Mouse (Mus musculus) olfactory bulb, adult 2 months (tissue): ENCODE data around the gene Clpb.

ENCODE experiments used
- CTCF ChIP-seq: fragments of 200-500 bp; IDR thresholded peaks from 2 replicates; pipeline ENCODE4 v1.5.1; 2012; ENCODE audit warnings: low read depth, mild to moderate bottlenecking, low read length, moderate library complexity; ENCODE audit not compliant: insufficient read depth
- POLR2A ChIP-seq: fragments of 200-500 bp; IDR thresholded peaks from 2 replicates; pipeline ENCODE4 v1.6.1; 2012; ENCODE audit warnings: mild to moderate bottlenecking, low read depth, low read length, moderate library complexity; ENCODE audit not compliant: insufficient read depth

- TF ChIP-seq POLR2A (no peak), CTCF (no peak)
These were observed 83.3 kb downstream of the Clpb start for GRCm38 (mm10) chr7:101746559-101747334.
